Mouse (Mus musculus): ENCODE results near the gene Tfcp2l1. TPM values are rescaled to one million over a fixed set of nuclear protein-coding genes. Genes with fewer than 3 reads are reported as not detected.

The Tfcp2l1 gene
- polyA plus RNA-seq, 1 experiment, result 3.7 TPM

DNA sequence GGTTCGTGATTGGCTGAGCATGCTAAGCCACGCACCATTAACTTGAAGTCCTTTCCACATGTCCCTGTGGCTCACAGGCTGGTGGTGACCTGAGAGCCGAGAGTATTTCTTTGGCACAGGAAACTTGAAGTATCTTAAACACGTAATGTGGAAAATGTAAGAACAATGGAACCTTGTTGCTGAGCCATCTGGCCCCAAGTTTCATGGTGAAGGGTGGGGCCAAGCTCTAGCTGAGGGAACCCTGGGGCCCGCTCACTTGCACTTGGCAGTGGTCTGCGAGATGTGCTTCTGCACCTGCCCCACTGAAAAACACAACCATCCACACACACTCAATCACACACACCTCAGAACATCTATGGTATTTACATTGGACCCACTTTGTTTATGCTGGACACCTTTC is 90.3 kb downstream of the Tfcp2l1 start:
- no peaks in the 10 kb centered on the region for H3K36me3 ChIP-seq (ENCODE audit: control insufficient read depth, insufficient read depth, low read length)
- H3K4me1 ChIP-seq (ENCODE audit: control insufficient read depth, insufficient read depth, low read length), result no peaks in the 10 kb centered on the region
- no peak overlapping the region for H3K27ac ChIP-seq (ENCODE audit: control insufficient read depth, insufficient read depth, low read depth, low read length)
- TF ChIP-seq CTCF (IDR thresholded peaks at IDR 0.05; ENCODE audit: control insufficient read depth, insufficient read depth, insufficient replicate concordance, low read depth, low read length), result no peak
- TF ChIP-seq POLR2A (IDR thresholded peaks at IDR 0.05; ENCODE audit: control insufficient read depth, low read depth, low read length), result no peak
- no peak overlapping the region for H3K4me3 ChIP-seq (ENCODE audit: control insufficient read depth, low read depth, low read length)
- no peaks in the 10 kb centered on the region for H3K27me3 ChIP-seq (ENCODE audit: control insufficient read depth, insufficient read depth, low read length)

- Histone ChIP-seq H3K36me3 (ENCODE audit: control insufficient read depth, insufficient read depth, low read length) (no peaks in the 10 kb centered on the region), H3K27me3 (ENCODE audit: control insufficient read depth, insufficient read depth, low read length) (no peaks in the 10 kb centered on the region), H3K27ac (ENCODE audit: control insufficient read depth, insufficient read depth, low read depth, low read length) (no peak overlapping the region), H3K4me3 (ENCODE audit: control insufficient read depth, low read depth, low read length) (no peak overlapping the region), H3K4me1 (ENCODE audit: control insufficient read depth, insufficient read depth, low read length) (no peaks in the 10 kb centered on the region)
- TF ChIP-seq POLR2A (IDR thresholded peaks at IDR 0.05; ENCODE audit: control insufficient read depth, low read depth, low read length) (no peak), CTCF (IDR thresholded peaks at IDR 0.05; ENCODE audit: control insufficient read depth, insufficient read depth, insufficient replicate concordance, low read depth, low read length) (no peak)
Measured at GRCm38 (mm10) chr1:118719699-118720098, 92.0 kb downstream of the Tfcp2l1 start.

- Histone ChIP-seq H3K36me3 (ENCODE audit: control insufficient read depth, insufficient read depth, low read length) (no peaks in the 10 kb centered on the region), H3K4me1 (ENCODE audit: control insufficient read depth, insufficient read depth, low read length) (no peaks in the 10 kb centered on the region), H3K27ac (ENCODE audit: control insufficient read depth, insufficient read depth, low read depth, low read length) (no peak overlapping the region), H3K4me3 (ENCODE audit: control insufficient read depth, low read depth, low read length) (no peak overlapping the region), H3K27me3 (ENCODE audit: control insufficient read depth, insufficient read depth, low read length) (no peaks in the 10 kb centered on the region)
- TF ChIP-seq POLR2A (IDR thresholded peaks at IDR 0.05; ENCODE audit: control insufficient read depth, low read depth, low read length) (no peak), CTCF (IDR thresholded peaks at IDR 0.05; ENCODE audit: control insufficient read depth, insufficient read depth, insufficient replicate concordance, low read depth, low read length) (no peak)
Measured at GRCm38 (mm10) chr1:118720474-118721095, 92.8 kb downstream of the Tfcp2l1 start.

GRCm38 (mm10) chr1:118727075-118727474 is 99.3 kb downstream of the Tfcp2l1 start:
- Histone ChIP-seq H3K4me1 (ENCODE audit: control insufficient read depth, insufficient read depth, low read length) (no peaks in the 10 kb centered on the region), H3K4me3 (ENCODE audit: control insufficient read depth, low read depth, low read length) (no peak overlapping the region), H3K27me3 (ENCODE audit: control insufficient read depth, insufficient read depth, low read length) (no peaks in the 10 kb centered on the region), H3K27ac (ENCODE audit: control insufficient read depth, insufficient read depth, low read depth, low read length) (no peak overlapping the region), H3K36me3 (ENCODE audit: control insufficient read depth, insufficient read depth, low read length) (no peaks in the 10 kb centered on the region)
- no peak for TF ChIP-seq CTCF (IDR thresholded peaks at IDR 0.05; ENCODE audit: control insufficient read depth, insufficient read depth, insufficient replicate concordance, low read depth, low read length)
- no peak for TF ChIP-seq POLR2A (IDR thresholded peaks at IDR 0.05; ENCODE audit: control insufficient read depth, low read depth, low read length)

DNA sequence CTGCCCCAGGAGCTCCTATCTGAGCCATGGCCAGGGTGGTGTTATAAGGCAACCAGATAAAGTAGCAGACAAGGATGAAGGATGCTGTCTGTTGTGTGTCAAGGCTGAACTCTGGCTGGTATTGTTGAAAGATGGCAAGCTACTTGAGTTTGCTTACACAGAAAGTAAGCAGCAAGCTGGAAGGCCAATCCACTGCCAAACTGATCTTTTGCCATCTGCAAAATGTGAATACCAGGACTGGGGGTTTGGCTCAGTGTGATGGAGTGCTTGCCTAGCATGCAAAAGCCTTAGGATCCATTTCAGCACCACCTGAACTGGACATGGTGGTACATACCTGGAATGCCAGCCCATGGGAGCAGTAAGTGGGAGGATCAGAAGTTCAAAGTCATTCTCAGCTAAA is 101.1 kb downstream of the Tfcp2l1 start:
- H3K4me1 ChIP-seq (ENCODE audit: control insufficient read depth, insufficient read depth, low read length), result no peaks in the 10 kb centered on the region
- no peak overlapping the region for H3K4me3 ChIP-seq (ENCODE audit: control insufficient read depth, low read depth, low read length)
- TF ChIP-seq CTCF (IDR thresholded peaks at IDR 0.05; ENCODE audit: control insufficient read depth, insufficient read depth, insufficient replicate concordance, low read depth, low read length) (no peak), POLR2A (IDR thresholded peaks at IDR 0.05; ENCODE audit: control insufficient read depth, low read depth, low read length) (no peak)
- H3K27ac ChIP-seq (ENCODE audit: control insufficient read depth, insufficient read depth, low read depth, low read length), result no peak overlapping the region
- H3K36me3 ChIP-seq (ENCODE audit: control insufficient read depth, insufficient read depth, low read length), result no peaks in the 10 kb centered on the region
- no peaks in the 10 kb centered on the region for H3K27me3 ChIP-seq (ENCODE audit: control insufficient read depth, insufficient read depth, low read length)

Other genes starting within 250 kb of the Tfcp2l1 start
- gene Clasp1, start 238.9 kb upstream of the Tfcp2l1 start, polyA plus RNA-seq (2012; rRNA removed), result 32.6 and 33.1 TPM in 2 replicates